12 mouse cellular contexts compared by ENCODE assay signal in the genomic region with DNA sequence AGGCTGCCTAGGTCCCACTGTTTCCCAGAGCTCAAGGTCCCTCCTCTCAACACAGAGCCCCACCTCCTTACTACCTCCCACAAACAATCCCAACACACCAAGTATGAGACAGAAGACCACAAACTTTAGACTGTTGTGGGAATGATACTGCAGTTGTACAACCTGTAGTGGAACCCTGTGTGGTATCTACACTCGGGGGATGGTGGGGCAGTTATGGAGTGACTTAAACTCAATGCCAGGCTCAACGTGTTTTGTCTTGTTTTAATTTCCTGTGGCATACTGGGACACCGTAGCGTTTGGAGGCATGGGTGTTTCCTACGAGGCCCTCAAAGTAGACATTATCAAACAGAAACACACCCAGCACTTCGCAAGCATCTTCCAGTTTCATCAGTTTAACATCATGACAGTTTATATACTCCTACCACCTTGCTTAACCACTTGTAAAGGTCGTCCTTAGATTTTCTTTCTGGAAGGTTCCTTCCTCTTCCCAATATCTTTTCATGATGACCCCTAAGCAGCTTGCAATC. TPM values are rescaled to one million over a fixed set of nuclear protein-coding genes. Genes with fewer than 3 reads are reported as not detected.
DNase-seq lines count a peak whose midpoint lies in the region; ATAC-seq and TF ChIP-seq lines count a peak whose summit lies in the region.
"Had no signal": no experiment of that assay in that cellular context is flagged by ENCODE, and none has a peak within 500 bp of the region (broad histone marks: within the 10 kb centered on the region; RNA-seq: fewer than 3 reads in every experiment).

No protein-coding gene starts in this region.

- ATAC-seq in lung, postnatal 0 days, result no peak
- peak; percentile 83 for ATAC-seq in liver, embryonic 14.5 days (ENCODE audit: insufficient read depth)
- peak; percentile 33; the same call in 1 of the 2 replicates for ATAC-seq in stomach, postnatal 0 days (ENCODE audit: low FRiP score, low TSS enrichment)

- DNase-seq in gastrocnemius, adult 2 months, result no peak
- no peak for DNase-seq in gastrocnemius, postnatal 14 days
- DNase-seq in lung, postnatal 0 days (ENCODE audit: low spot score), result no peak
- DNase-seq in lung, postnatal 36 days, result no peak
- DNase-seq in liver, embryonic 14.5 days (ENCODE audit: low read depth in 3 of 3, low spot score in 3 of 3), result peak; percentile 49 to 52 (median 50)
- no peak for DNase-seq in stomach, postnatal 0 days (ENCODE audit: low spot score)
- DNase-seq in cerebellum, adult 9-11 months, result no peak
- no peak for DNase-seq in heart, embryonic 10.5 days (ENCODE audit: low spot score)
- DNase-seq: thymus, adult 2 months had no signal

- H3K4me1 ChIP-seq in lung, postnatal 0 days (ENCODE audit: insufficient read depth, low read depth, low read length), result peaks cover 17% of the 10 kb centered on the region
- H3K4me1 ChIP-seq in liver, embryonic 14.5 days (replicated peaks; ENCODE audit: control insufficient read depth in 2 of 2, insufficient read depth in 2 of 2, low read length in 1 of 2), result peaks cover 29 to 42% of the 10 kb centered on the region in 2 experiments
- H3K4me1 ChIP-seq in stomach, postnatal 0 days (replicated peaks; ENCODE audit: control insufficient read depth, insufficient read depth), result peaks cover 4% of the 10 kb centered on the region; the same call in 1 of the 2 replicates
- peaks cover 30% of the 10 kb centered on the region for H3K4me1 ChIP-seq in heart, embryonic 10.5 days
- H3K4me1 ChIP-seq: forebrain, embryonic 12.5 days had no signal

- no peak for TF ChIP-seq CTCF in gastrocnemius, adult 2 months (IDR thresholded peaks at IDR 0.05)
- TF ChIP-seq CTCF in lung, postnatal 0 days (IDR thresholded peaks at IDR 0.05), result no peak
- no peak for TF ChIP-seq CTCF in liver, embryonic 14.5 days (IDR thresholded peaks at IDR 0.05; ENCODE audit: low read depth)
- TF ChIP-seq CTCF in stomach, postnatal 0 days (IDR thresholded peaks at IDR 0.05; ENCODE audit: low read depth), result no peak

- no peak for TF ChIP-seq EP300 in lung, postnatal 0 days (IDR thresholded peaks at IDR 0.05)
- TF ChIP-seq EP300 in liver, embryonic 14.5 days (IDR thresholded peaks at IDR 0.05; ENCODE audit: low read depth), result peak; percentile 74
- no peak for TF ChIP-seq EP300 in stomach, postnatal 0 days (optimal IDR thresholded peaks at IDR 0.05)

- no peaks in the 10 kb centered on the region for H3K27me3 ChIP-seq in lung, postnatal 0 days (replicated peaks; ENCODE audit: insufficient read depth, low read length)
- H3K27me3 ChIP-seq in liver, embryonic 14.5 days (ENCODE audit: control insufficient read depth, insufficient read depth, low read length), result no peaks in the 10 kb centered on the region
- no peaks in the 10 kb centered on the region for H3K27me3 ChIP-seq in stomach, postnatal 0 days (ENCODE audit: control insufficient read depth, insufficient read depth, low read length)
- no peaks in the 10 kb centered on the region; the same call in 1 of the 2 replicates for H3K27me3 ChIP-seq in heart, embryonic 10.5 days (ENCODE audit: insufficient read depth, poor library complexity, severe bottlenecking)
- H3K27me3 ChIP-seq: forebrain, embryonic 12.5 days had no signal

- H3K27ac ChIP-seq in gastrocnemius, adult 2 months, result peak overlapping the region; percentile 93
- H3K27ac ChIP-seq in lung, postnatal 0 days (ENCODE audit: low read length), result peak overlapping the region; percentile 66
- peak overlapping the region; percentile 88 for H3K27ac ChIP-seq in liver, embryonic 14.5 days
- H3K27ac ChIP-seq in stomach, postnatal 0 days (replicated peaks), result peak overlapping the region; percentile 61
- no peak overlapping the region for H3K27ac ChIP-seq in heart, embryonic 10.5 days
- H3K27ac ChIP-seq: forebrain, embryonic 12.5 days; hindbrain, postnatal 0 days had no signal

- H3K4me2 ChIP-seq in lung, postnatal 0 days (replicated peaks; ENCODE audit: low read depth, low read length), result 0 out of 2 replicates have a peak overlapping the region, but pooled peaks have one; percentile 8
- H3K4me2 ChIP-seq in liver, embryonic 14.5 days (ENCODE audit: low read depth), result peak overlapping the region; percentile 70
- no peak overlapping the region for H3K4me2 ChIP-seq in stomach, postnatal 0 days (replicated peaks; ENCODE audit: low read depth)
- H3K4me2 ChIP-seq: forebrain, embryonic 12.5 days; midbrain, embryonic 11.5 days had no signal

- no peak overlapping the region for H3K9ac ChIP-seq in lung, postnatal 0 days (replicated peaks; ENCODE audit: low read depth)
- H3K9ac ChIP-seq in liver, embryonic 14.5 days (replicated peaks), result peak overlapping the region; percentile 50
- no peak overlapping the region for H3K9ac ChIP-seq in stomach, postnatal 0 days (ENCODE audit: low read length)
- H3K9ac ChIP-seq: forebrain, embryonic 12.5 days had no signal

- peaks cover 4% of the 10 kb centered on the region; the same call in 1 of the 2 replicates for H3K36me3 ChIP-seq in lung, postnatal 0 days (ENCODE audit: insufficient read depth, low read length)
- no peaks in the 10 kb centered on the region for H3K36me3 ChIP-seq in liver, embryonic 14.5 days (replicated peaks; ENCODE audit: control insufficient read depth, insufficient read depth, low read depth)
- H3K36me3 ChIP-seq in stomach, postnatal 0 days (ENCODE audit: control insufficient read depth, insufficient read depth, low read length), result 0 out of 2 replicates have a peak, but pooled peaks cover 2% of the 10 kb centered on the region
- 0 out of 2 replicates have a peak, but pooled peaks cover 3% of the 10 kb centered on the region for H3K36me3 ChIP-seq in heart, embryonic 10.5 days
- H3K36me3 ChIP-seq: forebrain, embryonic 12.5 days had no signal

- peaks cover 6% of the 10 kb centered on the region; the same call in 1 of the 2 replicates for H3K9me3 ChIP-seq in lung, postnatal 0 days (ENCODE audit: low read length)
- H3K9me3 ChIP-seq in liver, embryonic 14.5 days (ENCODE audit: control insufficient read depth, low read length), result no peaks in the 10 kb centered on the region; the same call in 1 of the 2 replicates
- H3K9me3 ChIP-seq in stomach, postnatal 0 days (ENCODE audit: control insufficient read depth, low read length), result 0 out of 2 replicates have a peak, but pooled peaks cover 10% of the 10 kb centered on the region
- peaks cover 5% of the 10 kb centered on the region; the same call in 1 of the 2 replicates for H3K9me3 ChIP-seq in heart, embryonic 10.5 days
- H3K9me3 ChIP-seq: forebrain, embryonic 12.5 days had no signal

- no peak overlapping the region for H3K4me3 ChIP-seq in gastrocnemius, adult 2 months
- no peak overlapping the region for H3K4me3 ChIP-seq in lung, postnatal 0 days (ENCODE audit: low read depth, low read length)
- peak overlapping the region in 1 of 2 experiments; percentile 2; a peak in 2 of 4 replicates for H3K4me3 ChIP-seq in liver, embryonic 14.5 days (ENCODE audit: insufficient read depth in 1 of 2, low read depth in 2 of 2, low read length in 2 of 2)
- no peak overlapping the region for H3K4me3 ChIP-seq in stomach, postnatal 0 days (ENCODE audit: low read depth, low read length)
- no peak overlapping the region for H3K4me3 ChIP-seq in heart, embryonic 10.5 days
- H3K4me3 ChIP-seq: forebrain, embryonic 12.5 days had no signal

- WGBS in lung, postnatal 0 days, result 70% methylated on average over 7 of the region's 7 CpGs
- WGBS in liver, embryonic 14.5 days (ENCODE audit: insufficient replicate concordance), result 16% methylated on average over 7 of the region's 7 CpGs
- 77% methylated on average over 7 of the region's 7 CpGs for WGBS in stomach, postnatal 0 days
- 84% methylated on average over 7 of the region's 7 CpGs for WGBS in heart, embryonic 10.5 days

- intact Hi-C loops in gastrocnemius, adult 2 months (cut with DNase I), result loop anchor here (5.0 kb wide), 1 partner anchor 58 kb away; a partner anchor contains a TSS
- intact Hi-C loops in gastrocnemius, postnatal 14 days (cut with DNase I; ENCODE audit: low total_unique reads), result no loop called here

RNA-seq across cellular contexts. Expression of a gene that starts 58.4 kb away (rescaled TPM):
- total RNA-seq in gastrocnemius, adult 2 months (2021), result 10 to 100 TPM; 19.2 to 32.2 TPM
- 10 to 100 TPM; 17.7 to 18.7 TPM for total RNA-seq in gastrocnemius, postnatal 14 days (2021)
- polyA plus RNA-seq in lung, postnatal 0 days (2015; fragmentation: Nextera tagmentation; extraction: Ambion mirVana), result 12.8 and 14.6 TPM in 2 replicates
- polyA plus RNA-seq in liver, embryonic 14.5 days (2012; rRNA removed), result 2.4 and 3.2 TPM in 2 replicates
- 5.6 and 5.7 TPM in 2 replicates for polyA plus RNA-seq in liver, embryonic 14.5 days (2014; fragmentation: Nextera tagmentation; extraction: Ambion mirVana)
- 8.7 and 9.4 TPM in 2 replicates for polyA plus RNA-seq in stomach, postnatal 0 days (2015; fragmentation: Nextera tagmentation; extraction: Ambion mirVana)
- 47.9 and 51.9 TPM in 2 replicates for polyA plus RNA-seq in heart, embryonic 10.5 days (2016; fragmentation: Nextera tagmentation; extraction: Ambion mirVana)

Comparison
In these comparisons a context has a peak if more than half of its experiments do, and no peak if none do; other contexts are left out.
1. DNase-seq: peak in liver, embryonic 14.5 days (3 of 3); none in gastrocnemius, adult 2 months (single experiment), gastrocnemius, postnatal 14 days (single experiment), lung, postnatal 0 days (single experiment), lung, postnatal 36 days (single experiment), stomach, postnatal 0 days (single experiment), cerebellum, adult 9-11 months (single experiment) and heart, embryonic 10.5 days (single experiment).